Mouse (Mus musculus) activated CD4-positive, CD25-positive, alpha-beta regulatory T cell, adult 4 months (primary cell): Measurements from ENCODE around the gene Gls. TPM values are rescaled to one million over a fixed set of nuclear protein-coding genes. Genes with fewer than 3 reads are reported as not detected.

Experiments used
- ATAC-seq: one replicate; pipeline ENCODE4 v1.8.0; 2017
- polyA plus RNA-seq, 2 experiments: library from polyadenylated mRNA; unstranded; fragments of 100-300 nt; shearing (Covaris generic); gene quantifications; one replicate each; pipeline ENCODE4 v1.2.1; 2017

Gls gene
- polyA plus RNA-seq, 2 experiments from 2014 or later, result 42.3 to 70.7 TPM

DNA sequence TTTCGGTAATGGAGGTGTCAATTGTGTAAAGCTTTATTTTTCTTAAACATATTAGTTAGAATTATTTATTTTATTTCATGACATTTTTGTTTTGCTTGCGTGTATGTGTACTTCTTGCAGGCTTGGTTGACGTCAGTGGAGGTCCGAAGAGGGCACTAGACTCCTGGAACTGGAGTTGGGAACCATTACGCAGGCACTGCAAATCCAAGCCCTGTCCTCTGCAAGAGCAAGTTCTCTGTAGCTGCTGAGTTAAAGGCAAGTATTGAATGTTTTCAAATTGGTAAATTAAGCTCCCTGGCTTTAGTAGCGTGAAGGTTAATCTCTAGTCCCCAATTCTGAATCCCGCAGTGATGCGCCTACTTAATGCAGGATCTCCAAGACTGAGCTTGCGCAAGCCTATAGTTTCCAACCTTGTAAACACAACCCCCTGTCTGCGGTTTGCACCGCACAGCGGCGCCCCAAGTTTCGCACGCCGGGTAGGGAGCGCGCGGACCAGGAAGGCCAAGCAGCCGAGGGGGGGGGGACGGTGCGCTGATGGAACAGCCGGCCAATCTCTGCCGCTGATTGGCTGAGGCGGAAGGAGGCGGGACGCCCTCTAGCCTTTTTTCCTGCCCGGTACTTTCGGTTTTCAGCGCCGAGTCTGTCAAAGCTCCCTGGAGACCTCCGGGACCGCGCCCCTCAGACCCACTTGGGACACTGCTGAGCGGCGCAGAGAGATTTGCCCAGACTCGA, 114.0 kb downstream of the Gls start, which contains the start of gene Stat1:
Gene Stat1, plus strand, starts transcription at position 581 of the 732 bp plus-strand sequence.
- ATAC-seq, result peak; percentile 78

GRCm38 (mm10) chr1:52117777-52118176, 115.3 kb downstream of the Gls start:
- no peak for ATAC-seq

DNA sequence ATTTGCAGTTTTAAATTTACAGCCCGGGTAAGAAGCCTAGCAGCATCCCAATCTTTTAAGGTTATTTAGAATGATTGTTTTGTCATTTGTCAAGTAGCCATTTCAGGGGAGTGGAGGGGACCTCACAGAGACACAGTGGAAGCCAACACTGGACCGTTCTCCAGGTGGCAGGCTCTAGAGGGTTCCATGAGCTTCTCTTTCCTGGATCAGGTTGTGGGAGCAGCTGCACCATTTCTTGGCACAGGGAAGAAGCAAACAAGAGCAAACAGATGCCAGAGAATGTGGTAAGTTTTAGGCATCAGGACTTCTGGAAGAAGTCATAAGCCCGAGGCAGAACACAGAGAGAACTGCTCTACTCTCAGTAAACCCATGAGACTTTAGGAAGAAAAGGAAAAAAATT, 116.6 kb downstream of the Gls start:
- ATAC-seq, result no peak

DNA sequence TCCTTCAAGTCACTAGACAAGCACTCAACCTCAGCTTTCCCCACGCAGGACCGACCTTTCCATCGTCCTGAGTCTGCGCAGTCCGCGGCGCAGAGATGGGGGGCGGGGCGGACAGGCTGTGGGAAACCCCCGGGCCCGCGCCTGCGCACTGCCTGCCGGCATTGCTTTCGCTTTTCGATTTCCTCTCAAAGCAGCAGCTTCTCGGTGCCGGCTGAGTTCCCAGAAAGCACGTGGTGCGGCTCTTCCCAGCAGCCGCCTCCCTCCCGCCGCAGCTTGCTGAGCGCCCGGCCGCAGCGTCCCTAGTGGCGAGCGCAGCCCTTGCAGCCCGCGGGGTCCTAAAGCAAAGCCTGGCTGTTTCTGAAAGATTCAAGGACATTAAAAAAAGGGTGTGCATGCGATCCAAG, 119.4 kb downstream of the Gls start:
- ATAC-seq, result peak; percentile 79

Other genes starting within 250 kb of the Gls start
- gene Stat4, start 246.1 kb downstream of the Gls start, polyA plus RNA-seq, result 100 to 1,000 TPM; 147 to 156 TPM
- 100 to 1,000 TPM; 697 to 904 TPM for gene Stat1, start 113.8 kb downstream of the Gls start, polyA plus RNA-seq